Mouse (Mus musculus): Measurements from ENCODE around the gene Rbm45. TPM values are rescaled to one million over a fixed set of nuclear protein-coding genes. Genes with fewer than 3 reads are reported as not detected.

The Rbm45 gene
- polyA plus RNA-seq, 1 experiment = 11.7 TPM

DNA sequence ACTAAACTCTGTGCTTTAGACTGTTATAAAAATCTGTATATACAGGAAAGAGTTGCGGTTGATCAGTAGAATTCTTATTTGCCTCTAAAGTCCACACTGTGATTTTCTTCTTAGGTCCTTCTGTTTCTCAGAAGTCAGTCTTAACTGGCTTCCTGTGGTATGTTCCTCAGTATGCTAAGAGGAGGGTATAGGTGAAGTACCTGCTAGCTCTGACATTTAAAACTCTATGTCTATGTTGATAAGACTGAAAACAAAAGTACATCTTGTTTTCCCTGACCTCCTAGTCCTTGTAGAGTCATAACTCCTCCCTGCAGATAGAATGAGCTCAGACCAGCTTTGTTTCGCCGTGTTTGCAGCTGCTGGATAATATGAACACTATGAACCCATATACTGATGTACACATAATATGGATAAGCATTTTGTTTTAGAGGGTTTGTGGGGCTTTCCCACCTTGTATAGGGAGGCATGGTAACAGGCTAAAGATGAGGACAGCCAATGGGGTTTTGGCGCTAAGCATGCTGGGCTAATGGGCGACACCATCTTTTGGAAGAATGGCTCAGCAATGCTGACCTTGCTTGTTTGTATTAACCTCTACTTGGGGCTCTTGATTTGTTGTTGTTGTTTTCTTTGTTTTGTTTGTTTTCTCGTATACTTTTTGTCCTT, 4.9 kb downstream of the Rbm45 start:
- 90% methylated on average over 6 of the region's 6 CpGs for WGBS
- no peak for DNase-seq (ENCODE audit: low read depth, low spot score)

DNA sequence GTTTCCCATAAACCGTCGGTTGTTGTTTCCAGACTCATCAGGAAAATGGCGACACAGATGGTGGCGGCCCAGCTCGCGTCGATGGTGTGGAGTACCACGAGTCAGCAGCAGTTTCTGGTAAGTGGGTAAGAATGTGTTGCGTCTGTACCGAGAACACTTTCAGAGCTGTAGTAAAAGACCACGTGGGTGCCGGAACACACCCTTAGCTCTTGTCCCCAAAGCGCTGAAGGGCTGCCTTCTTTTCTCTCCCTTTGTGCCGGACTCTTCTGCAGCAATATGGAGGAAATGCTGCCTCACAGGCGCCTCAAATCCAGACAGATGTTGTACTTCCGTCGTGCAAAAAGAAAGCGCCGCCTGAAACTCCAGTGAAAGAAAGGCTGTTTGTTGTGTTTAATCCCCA, 8.9 kb downstream of the Rbm45 start:
- WGBS = 94% methylated on average over 19 of the region's 19 CpGs
- DNase-seq (ENCODE audit: low read depth, low spot score) = no peak

DNA sequence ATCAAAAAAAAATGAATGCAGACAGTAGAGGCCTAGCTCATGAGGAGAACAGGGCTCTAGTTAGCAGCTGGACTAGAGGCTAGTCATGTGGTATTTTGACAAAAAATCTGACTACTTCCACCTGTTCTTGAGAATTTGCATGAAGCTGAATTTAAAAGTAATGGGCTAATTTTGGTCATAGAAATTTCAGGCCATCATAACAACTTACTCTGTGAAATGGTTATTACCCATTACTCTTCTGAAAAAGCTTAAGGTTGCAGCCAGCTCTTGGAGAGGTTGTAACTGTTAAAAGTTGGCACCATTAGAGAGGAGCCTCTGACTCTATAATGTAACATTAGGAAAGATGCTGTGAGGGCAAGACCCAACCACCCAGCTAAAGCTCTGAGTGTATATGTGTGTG, 16.7 kb downstream of the Rbm45 start:
- DNase-seq (ENCODE audit: low read depth, low spot score) = no peak

DNA sequence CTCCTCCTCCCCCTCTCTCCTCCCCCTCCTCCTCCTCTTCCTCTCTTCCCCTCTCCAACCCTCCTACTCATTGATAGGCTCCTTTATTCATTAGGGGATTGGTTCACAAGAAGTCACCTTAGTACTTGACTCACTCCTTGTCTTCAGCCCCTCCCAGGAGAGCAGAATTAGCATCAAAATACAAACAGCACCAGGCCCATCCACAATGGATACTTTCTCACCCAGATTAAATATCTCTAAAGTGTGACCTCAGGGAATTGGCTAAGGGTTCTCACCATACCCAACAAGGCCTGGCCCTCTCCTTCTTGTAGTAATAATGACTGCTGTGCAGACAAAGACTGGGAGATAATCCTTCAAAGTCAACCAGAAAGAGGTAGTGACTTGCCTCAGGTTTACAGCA, 30.4 kb downstream of the Rbm45 start:
- no peak for DNase-seq (ENCODE audit: low read depth, low spot score)

DNA sequence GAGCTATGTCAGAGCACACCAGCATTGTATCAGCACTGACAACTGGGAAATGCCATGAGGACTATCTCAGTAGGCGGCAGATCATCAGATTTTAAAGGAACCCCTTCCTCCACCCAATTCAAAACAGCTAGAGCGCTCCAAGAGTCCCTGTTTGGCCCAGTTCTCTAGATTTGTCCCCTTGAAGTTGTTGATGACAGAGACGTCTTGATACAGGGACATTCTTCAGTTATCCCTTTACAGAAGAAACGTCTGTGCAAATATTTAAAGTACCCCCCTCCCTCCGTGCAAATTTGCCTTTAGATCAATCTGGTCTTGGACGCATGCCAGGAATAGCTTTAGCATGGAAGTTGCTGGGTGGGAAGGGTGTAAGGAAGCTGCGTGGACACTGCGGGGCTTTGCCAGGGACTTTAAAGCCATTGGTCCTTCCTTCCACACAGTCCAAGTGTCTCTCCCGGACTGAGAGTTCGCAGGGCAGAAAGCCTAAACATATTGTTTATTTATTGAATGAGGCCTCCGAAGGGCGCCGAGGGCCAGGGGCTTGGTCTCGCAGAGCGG, 35.9 kb downstream of the Rbm45 start:
- 3% methylated on average over 15 of the region's 15 CpGs for WGBS
- no peak for DNase-seq (ENCODE audit: low read depth, low spot score)

DNA sequence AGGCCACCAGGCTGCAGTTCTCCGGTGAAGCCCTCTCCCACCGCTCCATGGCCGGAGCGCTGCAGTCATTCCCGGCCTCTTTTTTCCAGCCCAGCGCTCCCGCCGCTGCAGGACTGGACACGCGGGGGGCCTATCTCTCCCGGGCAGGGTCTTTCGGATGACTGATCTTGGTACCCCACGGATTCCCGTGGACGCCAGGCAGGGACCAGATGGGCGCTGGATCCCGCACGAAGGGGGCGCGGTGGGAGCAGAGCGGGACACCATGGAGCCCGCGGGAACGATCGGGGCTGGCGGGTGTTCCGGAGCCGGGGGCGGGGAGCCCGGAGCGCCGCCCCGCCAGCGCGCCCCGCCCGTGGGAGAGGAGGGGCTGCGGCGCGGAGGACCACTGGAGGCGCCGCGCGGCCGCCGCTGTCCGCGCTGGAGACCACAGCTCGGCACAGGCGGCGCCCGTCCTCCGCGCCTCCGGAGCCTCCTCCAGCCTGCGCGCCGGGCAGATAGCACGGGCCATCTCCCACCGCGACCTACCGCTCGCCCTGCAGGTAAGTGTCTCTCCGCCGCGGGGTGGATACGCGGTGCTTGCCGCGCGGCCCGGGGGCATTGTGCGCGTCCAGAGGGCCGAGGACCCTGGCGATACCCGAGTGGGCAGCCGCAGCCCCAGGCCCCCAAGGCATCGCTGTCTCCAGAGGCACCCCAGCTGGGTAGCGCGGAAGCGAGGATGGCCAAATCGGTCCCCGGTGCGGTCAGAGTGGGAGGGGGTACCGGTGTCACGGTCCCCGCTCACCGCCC, 36.6 kb downstream of the Rbm45 start, which contains the start of gene Osbpl6:
Osbpl6 (plus strand) TSS at position 358 of the 786 bp plus-strand sequence.
- DNase-seq (ENCODE audit: low read depth, low spot score) = no peak
- WGBS = under 1% methylated on average over 89 of the region's 89 CpGs

DNA sequence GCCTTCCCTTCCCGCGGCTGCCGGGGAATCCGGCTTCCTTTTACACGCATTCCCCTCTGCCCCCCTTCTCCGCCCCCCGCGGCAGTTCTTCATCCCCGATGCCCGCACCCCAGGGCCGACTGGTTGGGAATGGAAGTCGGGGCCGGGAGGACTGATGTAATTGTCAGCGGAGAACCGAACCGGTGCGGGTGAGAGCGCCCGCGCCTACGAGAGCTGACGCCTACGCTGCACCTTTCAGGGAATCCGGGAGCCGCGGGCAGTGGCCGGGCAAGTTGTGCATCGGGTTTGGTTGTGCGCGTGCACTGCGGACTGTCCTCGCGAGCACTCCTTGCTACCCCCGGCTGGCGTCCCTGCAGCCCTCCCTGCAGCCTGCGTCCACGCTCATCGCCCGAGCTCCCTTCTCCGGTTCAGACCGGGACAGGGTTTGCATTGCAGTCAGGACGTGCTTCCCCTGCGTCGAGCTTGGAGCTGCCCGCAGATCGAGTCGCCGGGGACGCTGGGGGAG, 37.2 kb downstream of the Rbm45 start:
- no peak for DNase-seq (ENCODE audit: low read depth, low spot score)

DNA sequence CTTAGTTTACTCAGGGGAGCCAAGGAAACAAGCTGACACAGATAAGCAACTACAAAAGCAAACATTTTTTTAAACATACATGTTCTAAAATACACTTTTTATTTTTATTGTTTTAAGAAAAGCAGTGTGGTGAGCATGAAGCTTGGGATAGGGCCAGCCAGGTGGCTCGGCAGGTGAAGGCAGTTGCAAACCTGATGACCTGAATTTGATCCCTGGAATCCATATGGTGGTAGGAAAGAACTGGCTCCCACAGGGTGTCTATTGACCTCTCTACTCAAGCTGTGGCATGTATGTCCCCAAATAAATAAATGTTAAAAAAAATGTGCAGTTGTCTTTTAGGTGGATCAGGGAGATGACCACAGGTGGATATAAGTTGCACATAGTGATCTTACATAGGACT, 39.7 kb downstream of the Rbm45 start:
- WGBS = 49% methylated on average over 1 of the region's 1 CpGs
- no peak for DNase-seq (ENCODE audit: low read depth, low spot score)

More for the DNA sequence above, 37.2 kb downstream of the Rbm45 start:
- under 1% methylated on average over 49 of the region's 49 CpGs for WGBS

DNA sequence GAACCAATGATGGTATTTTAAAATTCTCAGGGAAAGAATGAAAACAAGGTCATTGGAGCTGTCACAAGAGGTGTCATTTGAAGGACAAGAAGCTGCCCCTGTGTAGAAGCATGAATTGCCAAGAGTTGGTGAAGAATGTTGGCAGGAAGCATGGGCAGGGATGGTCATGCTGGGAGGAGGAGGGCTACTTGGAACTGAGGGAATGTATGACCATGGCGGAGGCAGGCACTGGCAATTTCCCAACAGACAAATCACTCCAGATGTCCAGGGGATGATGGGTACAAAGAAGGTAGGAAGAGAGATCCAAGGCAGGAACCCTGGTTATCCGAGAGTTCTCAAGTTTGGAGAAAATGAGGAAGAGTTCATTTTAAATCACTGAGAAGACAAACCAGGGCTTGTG, 40.2 kb downstream of the Rbm45 start:
- no peak for DNase-seq (ENCODE audit: low read depth, low spot score)
- 79% methylated on average over 2 of the region's 2 CpGs for WGBS

DNA sequence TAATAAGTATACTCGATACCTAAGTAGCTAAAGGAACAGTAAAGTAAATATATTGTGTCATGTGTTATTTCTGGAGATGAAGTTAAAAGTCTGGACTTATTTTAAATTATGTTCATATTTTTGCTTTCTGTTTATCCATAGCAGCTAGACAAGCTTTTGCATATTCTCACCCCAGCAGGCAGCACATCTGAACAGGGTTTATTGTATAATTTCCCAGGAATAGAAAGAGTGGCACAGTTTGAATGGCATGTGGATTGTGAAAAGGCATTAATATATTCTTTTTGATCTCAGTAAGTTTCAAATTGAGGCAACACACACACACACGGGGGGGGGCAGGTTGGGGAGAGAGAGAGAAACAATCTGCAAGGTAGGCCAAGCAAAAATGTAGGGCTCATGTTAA, 43.1 kb downstream of the Rbm45 start:
- WGBS = 80% methylated on average over 2 of the region's 2 CpGs
- DNase-seq (ENCODE audit: low read depth, low spot score) = no peak

DNA sequence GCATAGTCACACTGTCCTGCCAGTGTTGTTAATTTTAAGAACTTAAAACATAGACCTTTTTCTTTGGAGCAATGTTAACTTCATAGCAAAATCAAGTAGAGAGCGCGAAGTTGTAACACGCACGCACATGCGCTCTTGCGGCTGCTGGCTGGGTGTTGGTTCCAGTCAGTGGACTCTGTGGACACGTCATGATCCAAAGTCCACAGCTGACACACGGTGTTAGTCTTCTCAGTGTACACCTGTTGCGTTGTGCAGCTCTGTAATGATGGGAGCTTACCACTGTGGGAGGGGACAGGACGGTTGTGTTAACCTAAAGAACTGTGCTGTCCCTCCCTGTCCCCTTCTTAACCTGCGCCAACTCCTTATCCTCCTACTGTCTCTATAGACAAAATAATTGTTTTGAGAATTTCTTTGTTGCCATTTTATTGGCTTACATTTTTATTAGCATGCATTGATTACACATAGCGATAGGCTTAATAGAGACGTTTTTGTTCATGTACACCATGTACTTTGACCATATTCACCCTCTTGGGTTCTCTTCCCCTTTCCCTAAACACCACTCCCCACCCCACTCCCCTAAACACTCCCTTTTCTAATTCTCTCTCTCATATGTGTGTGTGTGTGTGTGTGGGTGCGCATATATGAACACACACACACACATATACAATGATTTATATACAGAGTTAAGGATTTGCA, 47.8 kb downstream of the Rbm45 start:
- WGBS = 45% methylated on average over 14 of the region's 14 CpGs
- peak; percentile 93 for DNase-seq (ENCODE audit: low read depth, low spot score)

DNA sequence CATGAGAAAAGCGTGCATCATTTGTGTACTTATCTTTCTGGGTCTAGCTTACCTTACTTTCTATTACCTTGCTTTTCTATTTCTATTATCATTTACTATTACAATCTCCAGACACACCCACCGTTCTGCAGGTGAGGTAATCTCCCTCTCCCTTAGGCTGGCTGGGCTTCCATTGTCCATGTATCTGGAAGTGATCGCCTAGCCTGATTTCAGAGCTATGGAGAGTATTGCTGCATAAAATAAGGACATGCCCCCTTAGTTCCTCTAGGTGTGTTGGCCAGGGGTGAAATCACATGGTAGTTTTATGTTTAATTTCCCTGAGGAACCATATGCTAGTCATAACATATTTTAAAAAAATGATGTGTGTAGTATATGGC, 48.3 kb downstream of the Rbm45 start:
- WGBS = 50% methylated on average over 3 of the region's 3 CpGs
- DNase-seq (ENCODE audit: low read depth, low spot score) = no peak

DNA sequence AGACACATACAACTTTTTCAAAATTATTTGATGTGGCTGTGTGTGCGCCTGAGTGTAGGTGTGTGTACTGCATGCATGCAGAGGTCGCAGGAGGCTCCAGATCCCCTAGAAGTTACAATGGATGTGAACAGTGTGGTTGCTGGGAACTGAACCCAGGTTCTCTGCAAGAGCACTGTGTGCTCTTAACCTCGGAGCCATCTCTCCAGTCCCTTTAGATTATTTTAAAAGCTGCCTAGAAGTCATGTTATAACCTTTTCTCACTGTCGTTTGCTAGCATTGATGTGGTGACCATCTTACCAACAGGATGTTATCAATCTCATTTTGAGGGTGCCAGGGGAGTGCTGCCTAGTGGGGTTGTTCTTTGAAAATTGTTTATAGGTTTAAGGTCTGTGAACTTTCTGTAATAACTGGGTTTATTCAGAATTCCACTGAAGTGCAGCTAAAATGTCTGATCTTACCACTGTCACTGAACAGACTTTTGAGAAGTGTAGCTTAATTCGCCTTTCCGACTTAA, 51.7 kb downstream of the Rbm45 start:
- no peak for DNase-seq (ENCODE audit: low read depth, low spot score)
- 81% methylated on average over 6 of the region's 6 CpGs for WGBS

DNA sequence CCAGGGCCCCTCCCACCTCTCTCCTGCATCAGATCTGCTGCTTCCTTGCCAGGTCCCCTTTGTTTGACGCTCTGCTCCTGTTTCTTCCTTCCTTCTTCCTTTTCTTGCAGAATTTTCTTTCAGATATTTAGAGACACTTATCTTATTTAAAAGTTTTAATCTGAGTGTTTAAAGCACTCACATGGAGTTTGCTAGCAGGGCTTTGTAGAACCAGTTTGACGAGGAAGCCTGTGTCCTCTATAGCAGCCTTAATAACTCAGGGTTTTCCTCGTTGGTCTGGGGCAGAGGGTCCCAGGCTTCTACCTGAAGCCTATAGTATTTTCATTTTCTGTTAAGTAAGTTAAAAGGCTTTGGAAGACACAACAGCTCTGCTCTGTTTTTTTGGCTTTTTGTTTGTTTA, 57.0 kb downstream of the Rbm45 start:
- no peak for DNase-seq (ENCODE audit: low read depth, low spot score)
- 32% methylated on average over 3 of the region's 3 CpGs for WGBS

DNA sequence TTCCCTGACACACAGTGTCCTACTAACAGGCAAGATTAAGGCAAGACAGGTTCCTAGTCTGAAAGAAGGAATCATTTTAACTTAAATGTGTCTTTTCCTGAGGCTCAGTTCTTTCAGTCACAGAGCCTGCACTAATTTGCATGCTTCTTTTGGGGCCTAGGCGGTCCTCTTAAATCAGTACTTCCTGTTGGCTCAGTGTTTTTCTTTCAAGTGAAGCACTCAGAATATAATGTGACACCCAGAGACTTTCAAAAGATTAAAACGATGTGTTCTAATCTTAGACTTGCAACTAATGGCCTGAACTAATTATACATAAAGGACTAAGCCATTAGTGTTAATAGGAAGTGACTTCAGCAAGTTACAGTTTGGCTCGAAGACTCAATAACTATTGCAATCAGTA, 59.5 kb downstream of the Rbm45 start:
- WGBS = 75% methylated on average over 3 of the region's 3 CpGs
- DNase-seq (ENCODE audit: low read depth, low spot score) = no peak

DNA sequence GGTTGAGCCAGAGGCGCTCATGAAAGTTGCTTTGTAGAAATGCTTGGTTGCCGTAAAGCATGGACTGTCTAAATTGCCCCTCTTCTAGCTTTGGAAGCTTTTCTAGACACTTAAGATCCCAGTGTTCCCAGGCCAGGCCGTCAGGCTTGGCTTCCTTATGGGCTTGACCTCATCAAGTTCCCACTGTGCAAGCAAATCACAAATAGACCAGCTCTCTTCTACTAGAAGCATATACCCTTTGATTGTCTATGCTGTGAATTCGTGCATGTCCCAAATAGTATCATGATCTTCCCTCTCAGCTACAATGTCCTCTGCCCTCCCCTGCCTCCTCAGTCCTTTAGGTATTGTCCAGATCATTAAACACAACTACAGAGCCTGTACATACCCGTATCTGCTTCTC, 60.1 kb downstream of the Rbm45 start:
- WGBS = 86% methylated on average over 5 of the region's 5 CpGs
- no peak for DNase-seq (ENCODE audit: low read depth, low spot score)

DNA sequence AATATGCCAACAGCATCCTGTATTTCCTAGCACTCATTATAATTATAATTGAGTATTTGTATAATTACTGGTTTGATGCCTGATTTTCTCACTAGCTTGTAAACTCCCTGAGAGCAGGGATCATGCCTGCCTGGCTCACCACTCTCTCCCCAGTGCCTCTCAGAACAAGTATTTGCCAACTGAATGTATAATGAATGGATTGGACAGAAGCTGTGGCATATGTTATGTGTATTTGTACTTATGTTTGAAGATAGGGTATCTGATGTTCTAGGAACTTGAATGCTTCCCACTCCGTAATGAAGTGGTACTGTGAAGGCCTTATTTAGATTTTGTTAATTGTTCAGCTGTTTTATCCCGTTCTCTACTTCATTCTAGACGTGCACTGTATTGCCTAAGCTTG, 60.8 kb downstream of the Rbm45 start:
- WGBS = 90% methylated on average over 3 of the region's 3 CpGs
- DNase-seq (ENCODE audit: low read depth, low spot score) = no peak
